Mouse (Mus musculus) C2C12 (cell line): Measurements from ENCODE around the gene Slc25a45. TPM values are rescaled to one million over a fixed set of nuclear protein-coding genes. Genes with fewer than 3 reads are reported as not detected.

Source experiments
- H3K27me3 ChIP-seq: one replicate; pipeline ENCODE4 v1.6.1; 2011; ENCODE audit not compliant: control insufficient read depth, insufficient read depth, insufficient read length
- H3K36me3 ChIP-seq: one replicate; pipeline ENCODE4 v1.6.1; 2011; ENCODE audit not compliant: control insufficient read depth, insufficient read depth
- H3K4me3 ChIP-seq: one replicate; pipeline ENCODE4 v1.5.1; 2011; ENCODE audit warnings: mild to moderate bottlenecking, control low read depth; ENCODE audit not compliant: poor library complexity, insufficient read depth, severe bottlenecking
- H3K79me2 ChIP-seq: one replicate; pipeline ENCODE4 v1.6.1; 2011; ENCODE audit not compliant: control insufficient read depth, insufficient read depth
- H3K79me3 ChIP-seq: one replicate; pipeline ENCODE4 v1.6.1; 2011; ENCODE audit warnings: low read depth, control low read depth
- H3ac ChIP-seq: one replicate; pipeline ENCODE3; 2011; ENCODE audit warnings: low read depth; ENCODE audit not compliant: control insufficient read depth, insufficient read length
- CEBPB ChIP-seq: IDR thresholded peaks from one replicate; pipeline ENCODE4 v1.6.1; 2011; ENCODE audit warnings: low read depth, mild to moderate bottlenecking, control low read depth, moderate library complexity
- CTCF ChIP-seq: IDR thresholded peaks from one replicate; pipeline ENCODE4 v1.5.1; 2011; ENCODE audit not compliant: control insufficient read depth, insufficient read depth, insufficient read length
- FOSL1 ChIP-seq: IDR thresholded peaks from one replicate; pipeline ENCODE4 v1.8.0; 2011; ENCODE audit warnings: mild to moderate bottlenecking, low read length; ENCODE audit not compliant: poor library complexity, insufficient read depth, severe bottlenecking
- MAX ChIP-seq: IDR thresholded peaks from one replicate; pipeline ENCODE4 v1.6.1; 2011; ENCODE audit warnings: mild to moderate bottlenecking, control low read depth
- MYOD1 ChIP-seq: IDR thresholded peaks from one replicate; pipeline ENCODE4 v1.6.1; 2011; ENCODE audit warnings: low read depth; ENCODE audit not compliant: control insufficient read depth, insufficient read length
- MYOG ChIP-seq: IDR thresholded peaks from one replicate; pipeline ENCODE4 v1.6.1; 2011; ENCODE audit not compliant: control insufficient read depth, insufficient read length; ENCODE audit errors: extremely low read depth
- USF1 ChIP-seq: IDR thresholded peaks from one replicate; pipeline ENCODE4 v1.6.1; 2011; ENCODE audit warnings: low read depth, mild to moderate bottlenecking, control low read depth, moderate library complexity
- polyA plus RNA-seq: library from polyadenylated mRNA; unstranded; fragments of >200 nt; fragmentation: generic; extraction: Trizol; gene quantifications from one replicate; pipeline ENCODE4 v1.2.1, GENCODE M21; 2012; ENCODE audit warnings: missing spikeins

The Slc25a45 gene
- polyA plus RNA-seq, 1 experiment: 5.5 TPM

DNA sequence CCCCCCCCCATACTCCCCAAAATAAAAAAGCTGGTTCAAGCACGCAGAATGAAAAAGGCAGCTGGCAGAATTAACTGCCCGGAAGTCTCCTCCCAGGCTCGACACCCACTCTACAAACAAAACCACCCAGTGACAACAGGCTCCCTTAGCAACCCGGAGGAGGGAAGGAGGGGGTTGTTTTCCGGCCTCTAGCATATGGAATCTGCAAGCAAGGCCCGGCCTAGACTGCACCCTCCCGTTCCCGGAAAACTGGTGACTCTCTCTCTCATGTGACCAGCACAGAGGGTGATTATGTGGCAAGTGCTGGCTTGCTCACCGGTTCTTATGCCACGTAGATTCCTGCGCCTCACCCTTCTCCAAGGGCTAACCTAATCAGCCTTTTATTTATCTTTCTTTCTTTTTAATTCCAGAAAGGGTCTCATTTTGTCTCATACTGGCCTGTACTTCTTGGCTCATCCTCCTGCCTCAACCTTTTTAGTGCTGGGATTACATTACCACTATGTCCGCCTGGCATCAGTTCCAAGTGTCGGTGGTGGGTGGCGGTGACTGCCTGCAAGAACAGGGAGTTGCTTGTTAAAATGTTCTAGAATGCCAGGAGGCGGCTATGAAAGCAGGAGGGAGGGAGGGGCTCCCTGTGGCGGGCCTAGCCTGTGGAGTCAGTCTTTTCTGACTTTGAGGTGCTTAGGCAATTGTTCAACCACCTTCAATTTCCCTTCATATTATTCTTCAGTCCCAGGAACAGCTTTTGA is 30.9 kb upstream of the Slc25a45 start:
- Histone ChIP-seq H3K79me3 (peaks cover 47% of the 10 kb centered on the region), H3K36me3 (peaks cover 28% of the 10 kb centered on the region), H3K79me2 (peaks cover 74% of the 10 kb centered on the region), H3K27me3 (no peaks in the 10 kb centered on the region), H3K4me3 (peak overlapping the region; percentile 16), H3ac (peak overlapping the region; percentile 33)
- TF ChIP-seq CEBPB (peak; percentile 78), MYOD1 (peak; percentile 46), MYOG (no peak), USF1 (peak; percentile 94), FOSL1 (peak; percentile 47), CTCF (no peak), MAX (peak; percentile 59)

GRCm38 (mm10) chr19:5847306-5847796 is 30.3 kb upstream of the Slc25a45 start:
- H3K79me2 ChIP-seq: peaks cover 72% of the 10 kb centered on the region
- peak overlapping the region; percentile 12 for H3K4me3 ChIP-seq
- H3K79me3 ChIP-seq: peaks cover 42% of the 10 kb centered on the region
- no peaks in the 10 kb centered on the region for H3K27me3 ChIP-seq
- peaks cover 24% of the 10 kb centered on the region for H3K36me3 ChIP-seq
- H3ac ChIP-seq: peak overlapping the region; percentile 40
- TF ChIP-seq MYOD1 (no peak), CEBPB (no peak), USF1 (no peak), FOSL1 (no peak), CTCF (no peak), MAX (no peak), MYOG (no peak)

- peak overlapping the region; percentile 83 for H3ac ChIP-seq
- TF ChIP-seq CTCF (no peak), FOSL1 (no peak), CEBPB (no peak), USF1 (no peak), MYOD1 (no peak), MYOG (no peak), MAX (no peak)
- peaks cover 24% of the 10 kb centered on the region for H3K36me3 ChIP-seq
- peak overlapping the region; percentile 40 for H3K4me3 ChIP-seq
- no peaks in the 10 kb centered on the region for H3K27me3 ChIP-seq
- peaks cover 34% of the 10 kb centered on the region for H3K79me3 ChIP-seq
- H3K79me2 ChIP-seq: peaks cover 71% of the 10 kb centered on the region
Observed at GRCm38 (mm10) chr19:5848032-5848825, 29.4 kb upstream of the Slc25a45 start.

GRCm38 (mm10) chr19:5848826-5849672 is 28.6 kb upstream of the Slc25a45 start:
- peaks cover 26% of the 10 kb centered on the region for H3K79me3 ChIP-seq
- H3K4me3 ChIP-seq: peak overlapping the region; percentile 40
- no peaks in the 10 kb centered on the region for H3K27me3 ChIP-seq
- H3ac ChIP-seq: peak overlapping the region; percentile 83
- peaks cover 63% of the 10 kb centered on the region for H3K79me2 ChIP-seq
- peak; percentile 65 for TF ChIP-seq CEBPB
- no peak for TF ChIP-seq MYOD1
- peaks cover 21% of the 10 kb centered on the region for H3K36me3 ChIP-seq

DNA sequence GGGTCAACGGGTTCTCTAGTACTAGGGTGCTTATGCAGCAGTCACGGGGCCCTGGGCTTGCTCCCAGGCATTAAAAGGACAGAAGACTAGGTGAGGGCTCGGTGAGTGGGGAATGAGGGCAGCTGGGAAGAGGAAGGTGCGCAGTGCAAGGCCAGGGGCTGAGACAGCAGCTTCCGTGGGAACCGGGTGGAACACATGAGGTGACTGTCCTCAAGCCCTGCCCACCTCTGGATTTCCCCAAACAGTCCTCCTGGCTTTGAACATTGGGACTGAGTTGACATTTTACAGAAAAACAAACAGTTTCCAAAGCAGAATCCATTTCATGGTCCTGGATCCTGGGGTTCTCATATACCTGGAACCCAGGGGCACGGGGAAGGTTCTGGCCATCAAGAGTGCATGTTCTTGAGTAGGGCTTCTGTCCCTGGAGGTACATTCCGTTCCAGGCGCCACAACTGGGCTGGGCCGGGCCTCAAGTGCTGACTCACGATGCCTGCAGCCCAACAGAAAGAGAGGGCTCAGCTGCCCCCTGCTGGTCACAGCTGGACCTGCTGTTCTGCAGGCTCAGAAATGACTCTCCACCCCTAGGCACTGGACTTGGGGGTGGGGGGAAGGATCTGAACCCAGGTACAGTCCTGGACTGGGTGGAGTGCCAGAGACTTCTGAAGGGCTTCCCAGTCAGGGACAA is 27.6 kb upstream of the Slc25a45 start:
- peak; percentile 55 for TF ChIP-seq MAX
- peak; percentile 88 for TF ChIP-seq CTCF
- no peak for TF ChIP-seq CEBPB
- TF ChIP-seq MYOG: no peak
- no peak for TF ChIP-seq MYOD1
- Histone ChIP-seq H3K4me3 (peak overlapping the region; percentile 19), H3K79me3 (peaks cover 17% of the 10 kb centered on the region), H3ac (peak overlapping the region; percentile 55), H3K27me3 (no peaks in the 10 kb centered on the region), H3K36me3 (peaks cover 18% of the 10 kb centered on the region), H3K79me2 (peaks cover 53% of the 10 kb centered on the region)
